Mouse (Mus musculus) embryo, embryonic 10 days (tissue): ENCODE measurements around the gene Lrp10.

Experiments used
- DNase-seq: peaks from one replicate; pipeline ENCODE4 v3.0.0-alpha.2; 2015; ENCODE audit warnings: low spot score

The Lrp10 gene

DNA sequence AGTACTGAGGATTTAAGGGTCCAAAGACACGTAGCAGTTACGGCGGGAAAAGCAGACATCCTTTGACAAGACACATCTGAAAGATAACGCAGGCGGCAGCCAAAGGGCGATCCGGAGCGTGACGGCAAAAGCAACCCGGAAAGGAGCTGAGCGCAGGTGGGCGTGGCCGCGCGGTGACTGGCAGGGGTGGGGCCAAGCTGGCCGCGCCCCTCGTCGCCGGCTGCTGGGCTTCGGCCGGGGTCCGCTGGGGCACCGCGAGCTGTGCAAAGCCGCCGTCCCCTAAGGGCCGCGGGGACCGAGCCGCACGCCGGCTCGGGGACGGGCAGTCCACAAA, at the start of gene Lrp10:
Gene Lrp10 (plus strand): TSS at position 179 of the 334 bp plus-strand sequence.
- DNase-seq, result peak; percentile 96

DNA sequence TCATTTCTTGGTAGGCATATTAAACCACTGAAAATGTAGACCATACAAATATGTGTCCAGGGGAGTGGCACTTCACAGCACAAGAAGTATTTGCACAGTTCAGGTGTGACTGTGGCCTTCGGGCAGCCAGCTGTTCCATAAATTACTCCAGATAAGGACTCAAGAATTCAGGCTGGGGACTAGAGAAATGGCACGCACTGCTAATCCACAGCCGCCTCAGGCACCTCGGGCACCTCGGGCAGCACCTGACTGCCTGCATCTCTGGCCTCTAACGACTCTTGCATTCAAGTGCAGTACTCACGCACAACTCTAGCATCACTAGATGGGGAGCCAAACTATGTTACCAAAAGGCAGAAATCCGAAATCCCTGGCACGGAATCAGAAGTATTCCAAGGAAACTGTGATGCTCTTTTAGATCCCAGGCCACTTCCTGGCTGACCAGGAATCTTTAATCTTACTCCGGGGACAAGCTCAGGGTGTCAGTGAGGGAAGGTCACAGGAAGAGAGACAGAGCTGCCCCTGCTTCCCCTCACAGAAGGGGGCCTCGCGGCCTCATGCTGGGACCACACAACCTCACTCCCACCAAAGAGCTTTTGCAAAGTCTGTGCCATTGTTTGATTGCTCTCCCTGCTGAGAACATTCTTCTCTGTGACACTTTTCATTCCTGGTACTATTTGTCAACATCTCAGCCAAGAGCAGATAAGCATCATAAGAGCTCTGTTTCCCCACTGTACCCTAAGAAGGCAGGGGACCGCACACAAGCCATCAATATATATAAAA, 48.5 kb upstream of the Lrp10 start:
- DNase-seq, result no peak

DNA sequence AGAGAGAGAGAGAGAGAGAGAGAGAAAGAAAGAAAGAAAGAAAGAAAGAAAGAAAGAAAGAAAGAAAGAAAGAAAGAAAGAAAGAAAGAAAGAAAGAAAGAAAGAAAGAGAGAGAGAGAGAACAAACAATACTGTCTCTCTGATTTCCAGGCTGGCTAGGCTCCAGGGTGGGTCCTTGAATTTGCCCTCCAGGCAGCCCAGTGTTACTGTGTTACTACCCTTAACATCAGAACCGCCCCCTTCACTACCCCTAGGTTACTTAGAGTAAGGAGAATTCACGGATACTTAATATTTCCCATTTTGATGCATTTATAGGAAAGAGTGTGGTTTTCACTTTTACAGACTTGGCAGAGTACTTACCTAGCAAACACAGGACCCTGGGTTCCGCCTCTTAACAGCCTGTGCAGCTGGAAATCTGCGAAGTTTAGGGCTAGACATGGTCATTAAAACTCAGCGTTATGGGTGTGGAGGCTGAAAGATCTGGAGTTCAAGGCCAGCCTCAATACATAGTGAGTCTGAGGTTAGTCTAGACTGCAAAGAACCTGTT, 47.6 kb upstream of the Lrp10 start:
- DNase-seq, result no peak

DNA sequence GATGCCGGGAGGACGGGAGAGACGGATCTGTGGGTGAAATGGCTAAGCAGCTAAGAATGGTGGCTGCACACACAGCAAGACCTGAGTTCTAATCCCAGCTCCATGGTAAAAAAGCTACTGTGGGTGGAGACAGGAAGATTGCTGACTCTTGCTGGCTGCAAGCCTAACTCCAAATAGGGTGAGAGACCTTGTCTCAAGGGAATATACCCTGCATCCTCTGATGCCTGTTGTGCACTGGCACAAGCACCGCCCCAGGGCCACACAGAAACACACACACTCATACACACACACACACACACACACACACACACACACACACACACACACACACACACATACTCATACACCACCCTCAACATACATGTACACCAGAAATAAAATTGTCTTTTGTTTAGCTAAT, 47.1 kb upstream of the Lrp10 start:
- no peak for DNase-seq

DNA sequence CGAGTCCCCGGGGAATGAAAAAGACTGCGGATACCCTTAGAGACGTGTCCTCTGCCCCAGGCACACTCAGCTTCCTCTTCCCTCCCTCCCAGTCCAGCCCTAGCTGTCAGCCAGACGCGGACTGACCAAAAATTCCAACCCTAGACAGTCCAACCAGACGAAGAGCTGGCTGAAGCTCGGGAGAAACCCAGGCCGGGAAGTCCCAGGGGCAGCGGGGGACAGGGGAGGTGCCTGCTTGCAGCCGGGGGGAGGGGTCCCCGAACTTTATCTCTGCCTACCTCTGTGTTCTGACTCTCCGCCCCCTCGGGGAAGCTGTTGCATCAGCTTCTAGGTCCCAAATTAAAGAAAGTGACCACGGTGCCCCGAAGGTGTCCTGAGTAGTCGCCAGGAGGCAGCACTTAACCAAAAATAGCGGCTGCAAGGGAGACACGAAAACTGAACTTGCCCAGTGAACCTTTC, 46.3 kb upstream of the Lrp10 start, which contains the start of gene Slc7a7:
Gene Slc7a7 (minus strand): TSS at position 158 of the 459 bp plus-strand sequence.
- DNase-seq, result peak; percentile 75

DNA sequence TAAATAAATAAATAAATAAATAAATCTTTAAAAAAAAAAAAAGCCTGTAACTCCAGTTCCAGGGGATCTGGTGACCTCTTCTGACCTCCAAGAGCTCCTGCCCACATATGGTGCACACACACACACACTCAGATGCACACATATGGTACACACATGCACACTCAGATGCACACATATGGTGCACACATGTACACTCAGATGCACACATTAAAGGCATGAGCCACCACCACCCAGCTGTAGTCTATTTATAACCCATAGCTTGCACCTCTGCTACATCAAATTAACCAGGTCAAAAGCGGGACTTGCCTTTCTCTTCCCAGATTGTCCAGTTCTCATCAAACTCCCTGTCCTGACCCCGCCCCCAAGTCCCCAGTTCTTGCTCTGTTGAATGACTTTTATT, 42.9 kb upstream of the Lrp10 start:
- DNase-seq, result peak; percentile 51

DNA sequence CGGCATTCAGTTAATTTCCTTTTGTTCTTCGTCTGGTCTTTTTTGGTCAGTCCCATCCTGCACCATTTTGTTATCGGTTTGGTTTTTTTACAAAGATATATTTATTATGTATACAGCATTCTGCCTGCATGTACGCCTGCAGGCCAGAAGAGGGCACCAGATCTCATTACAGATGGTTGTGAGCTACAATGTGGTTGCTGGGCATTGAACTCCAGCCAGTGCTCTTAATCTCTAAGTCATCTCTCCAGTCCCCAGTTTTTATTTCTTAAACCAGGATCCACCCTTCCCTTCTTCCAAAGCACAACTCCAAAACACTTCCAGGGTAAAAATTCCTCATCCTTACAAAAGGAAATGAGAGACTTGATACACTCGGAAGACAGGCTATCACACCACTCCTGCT, 40.5 kb upstream of the Lrp10 start:
- peak; percentile 60 for DNase-seq

DNA sequence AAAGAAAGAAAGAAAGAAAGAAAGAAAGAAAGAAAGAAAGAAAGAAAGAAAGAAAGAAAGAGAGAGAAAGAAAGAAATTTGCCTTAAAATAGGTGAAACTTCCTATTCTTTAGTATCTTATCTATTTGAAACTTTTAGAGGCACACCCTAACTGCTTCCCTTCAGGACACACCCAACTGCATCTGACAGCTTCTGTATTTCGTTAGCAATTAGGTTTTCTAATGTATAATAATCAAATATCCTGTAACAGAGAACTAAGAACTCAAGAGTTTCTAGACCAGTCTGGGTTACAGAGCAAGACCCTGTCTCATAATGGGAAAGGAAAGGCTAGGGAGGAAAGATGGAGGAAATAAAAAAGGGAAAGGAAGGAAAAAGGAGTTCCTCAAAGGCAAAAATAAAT, 39.3 kb upstream of the Lrp10 start:
- DNase-seq, result no peak

DNA sequence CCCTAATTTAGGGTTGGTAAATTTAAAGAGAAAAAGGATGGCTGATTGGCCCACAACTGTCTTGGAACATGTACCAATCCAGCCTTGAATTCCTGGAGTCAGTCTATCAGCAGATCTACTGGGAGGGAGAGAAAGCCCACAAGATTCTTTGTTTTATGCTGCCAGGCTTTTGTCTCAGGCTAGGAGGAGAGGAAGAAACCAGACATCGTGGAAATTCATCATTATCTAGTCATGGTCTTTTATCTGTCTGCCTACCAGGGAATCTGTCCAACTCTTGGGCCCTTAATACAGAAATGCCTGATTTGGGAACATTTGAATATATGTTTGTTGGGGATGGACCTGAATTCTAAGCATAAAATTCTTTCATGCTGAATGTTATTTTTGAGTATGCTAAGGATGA, 38.4 kb upstream of the Lrp10 start:
- no peak for DNase-seq

DNA sequence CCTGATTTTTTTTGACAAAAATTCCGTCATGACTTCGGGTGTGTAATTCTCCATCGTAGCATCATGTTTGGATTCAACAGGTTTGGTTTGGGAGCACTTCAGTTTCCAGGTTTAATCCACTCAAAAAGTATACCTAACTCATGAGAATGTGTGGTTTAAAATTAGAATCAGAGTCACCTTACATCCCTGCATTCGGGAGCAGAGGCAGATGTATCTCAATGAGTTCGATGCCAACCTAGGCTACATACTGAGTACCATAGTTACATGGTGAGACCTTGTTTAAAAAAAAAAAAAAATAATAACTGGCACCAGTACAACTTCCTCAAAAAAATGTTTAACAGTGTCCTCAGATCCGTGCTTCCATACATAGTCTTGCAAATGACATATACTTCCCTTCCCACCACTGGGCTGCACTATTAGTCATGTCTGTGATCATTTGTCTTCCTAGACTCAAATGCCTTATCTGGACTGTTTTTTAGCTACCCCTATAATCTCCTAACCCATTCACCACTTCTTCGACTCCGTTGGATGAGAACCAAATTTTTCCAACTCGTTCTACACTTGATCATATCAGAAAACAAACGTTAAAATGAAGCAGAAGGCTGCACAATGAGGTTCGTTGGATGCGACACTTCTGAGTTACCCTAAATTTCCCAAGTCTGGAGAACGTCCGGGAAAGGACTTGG, 37.8 kb upstream of the Lrp10 start:
- no peak for DNase-seq

DNA sequence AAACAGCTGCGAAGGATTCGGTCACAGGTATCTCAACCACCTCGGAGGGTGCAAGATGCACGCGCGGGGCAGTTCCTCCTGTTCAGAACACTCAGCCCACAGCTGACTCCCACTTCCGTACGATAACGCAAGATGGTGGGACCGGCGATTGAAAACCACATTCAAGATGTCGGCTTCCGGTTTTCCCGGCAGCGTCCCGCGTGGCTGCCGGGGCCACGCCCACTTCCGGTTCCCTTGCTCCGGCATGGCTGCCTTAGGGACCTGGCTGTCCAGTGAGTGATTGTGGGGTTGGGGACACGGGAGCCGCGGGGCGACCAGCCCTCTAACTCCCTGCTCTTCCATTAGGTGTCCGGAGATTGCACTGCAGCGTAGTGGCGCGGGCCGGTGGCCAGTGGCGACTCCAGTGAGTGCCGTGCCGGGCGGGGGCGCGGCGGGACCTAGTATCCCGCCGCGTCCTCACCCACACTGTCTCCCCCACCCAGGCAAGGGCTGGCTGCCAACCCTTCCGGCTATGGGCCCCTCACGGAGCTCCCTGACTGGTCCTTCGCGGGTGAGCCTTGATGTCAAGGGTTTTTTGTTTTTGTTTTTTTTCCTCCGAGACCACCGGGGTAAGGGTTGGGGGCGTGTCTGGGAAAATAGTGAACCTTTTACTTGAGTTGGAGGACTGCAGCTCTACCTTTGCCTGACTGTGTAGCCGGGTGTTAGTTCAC, 37.1 kb upstream of the Lrp10 start, which contains the start of gene Mrpl52:
Gene Mrpl52 (plus strand): TSS at position 221 of the 710 bp plus-strand sequence.
- peak; percentile 95 for DNase-seq

DNA sequence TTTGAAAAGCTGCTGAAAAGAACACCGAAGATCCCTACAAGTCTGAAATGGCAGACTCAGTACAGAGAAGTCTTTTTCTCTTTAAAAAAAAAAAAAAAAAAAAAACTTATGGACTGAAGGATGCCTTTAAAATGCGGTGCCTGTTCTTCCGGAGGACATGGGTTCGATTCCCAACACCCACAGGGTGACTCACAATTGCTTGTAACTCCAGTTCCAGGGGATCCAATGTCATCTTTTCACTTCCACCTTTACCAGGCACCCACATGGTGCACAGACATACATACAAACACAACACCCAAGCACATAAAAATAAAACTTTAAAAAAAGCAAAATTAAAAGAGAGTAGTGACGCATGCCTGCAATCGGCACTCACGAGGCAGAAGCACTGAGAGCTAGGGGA, 36.2 kb upstream of the Lrp10 start:
- DNase-seq, result no peak

DNA sequence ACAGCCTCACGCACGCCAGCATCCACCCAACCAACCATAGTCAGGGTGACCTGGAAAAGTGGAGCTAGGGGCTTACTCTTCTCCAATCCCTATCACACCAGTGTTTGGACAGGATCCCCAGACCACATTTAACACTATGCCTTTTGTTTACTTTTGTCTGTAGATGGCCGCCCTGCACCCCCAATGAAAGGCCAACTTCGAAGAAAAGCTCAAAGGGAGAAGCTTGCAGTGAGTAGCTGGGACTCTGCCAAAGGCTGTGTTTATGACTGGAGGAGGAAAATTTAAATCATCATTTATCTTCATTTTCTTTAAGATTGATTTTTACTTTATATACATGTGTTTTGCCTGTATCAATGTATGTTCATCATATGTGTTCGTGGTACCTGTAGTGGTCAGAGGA, 35.5 kb upstream of the Lrp10 start:
- no peak for DNase-seq

DNA sequence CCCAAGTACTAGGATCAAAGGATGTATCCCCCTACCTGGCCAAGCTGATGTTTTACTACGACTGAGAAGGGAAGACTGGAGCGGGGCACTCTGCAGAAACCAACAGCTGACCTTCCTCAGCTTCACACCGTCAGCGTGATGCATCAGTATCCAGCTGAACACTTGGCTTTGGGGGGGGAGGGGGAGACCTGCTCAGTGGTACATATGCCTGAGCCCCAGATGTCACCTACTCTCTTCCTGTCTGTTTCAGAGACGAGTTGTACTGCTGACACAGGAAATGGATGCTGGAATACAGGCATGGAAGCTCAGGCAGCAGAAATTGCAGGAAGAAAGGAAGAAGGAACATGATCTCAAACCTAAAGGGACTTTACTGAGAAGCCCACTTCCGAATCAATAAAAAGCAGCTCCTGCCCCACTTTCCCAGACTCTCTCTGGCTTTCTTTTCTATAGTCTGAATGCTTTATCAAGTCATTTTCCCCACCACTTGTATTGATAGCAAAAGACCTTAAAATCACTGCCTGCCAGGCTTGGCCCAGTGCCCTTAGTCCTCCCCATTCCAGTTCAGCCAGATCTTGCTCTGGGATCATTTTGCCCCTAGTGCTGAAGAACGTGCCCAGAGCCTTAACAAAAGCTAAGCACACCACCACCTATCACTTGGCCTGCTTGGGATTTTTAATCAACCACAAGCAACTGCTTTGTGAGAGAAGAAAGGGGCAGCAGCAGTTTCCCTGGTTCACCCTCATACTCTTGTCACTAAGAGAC, 34.4 kb upstream of the Lrp10 start:
- no peak for DNase-seq

DNA sequence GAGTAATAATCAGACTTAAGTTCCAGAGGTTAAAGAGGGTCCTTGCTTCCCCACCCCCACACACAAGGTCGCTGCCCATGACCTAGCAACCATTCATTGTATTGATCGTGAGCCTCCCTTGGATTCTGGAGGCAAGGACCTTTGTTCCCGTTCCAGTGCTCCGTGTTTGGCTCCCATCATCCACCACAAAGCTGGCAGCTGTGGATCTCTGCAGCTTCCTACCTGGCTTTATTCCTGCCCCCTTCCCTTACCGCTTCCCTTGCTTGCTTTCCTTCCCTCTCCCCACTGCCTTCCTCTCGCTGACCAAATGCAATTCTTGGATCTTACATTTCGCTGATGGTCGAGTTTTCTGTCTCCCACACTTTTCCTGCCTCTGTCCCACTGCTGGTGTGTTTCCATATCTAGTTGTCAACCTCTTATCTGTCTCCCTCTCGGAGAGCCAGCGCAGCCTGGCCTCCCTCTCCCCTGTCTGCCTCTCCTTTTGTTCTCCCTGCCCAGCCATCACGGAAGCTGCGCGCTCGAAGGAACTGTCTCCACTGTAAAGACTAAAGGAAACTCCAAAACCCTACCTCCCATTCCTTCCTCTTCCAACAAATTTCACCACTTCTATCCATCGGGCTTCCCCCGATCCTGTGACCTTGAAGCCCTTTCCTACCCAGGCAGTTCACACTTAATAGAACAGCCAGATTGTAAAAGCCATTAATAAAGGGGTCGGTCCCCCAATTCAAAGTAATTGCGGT, 33.4 kb upstream of the Lrp10 start:
- DNase-seq, result peak; percentile 66

DNA sequence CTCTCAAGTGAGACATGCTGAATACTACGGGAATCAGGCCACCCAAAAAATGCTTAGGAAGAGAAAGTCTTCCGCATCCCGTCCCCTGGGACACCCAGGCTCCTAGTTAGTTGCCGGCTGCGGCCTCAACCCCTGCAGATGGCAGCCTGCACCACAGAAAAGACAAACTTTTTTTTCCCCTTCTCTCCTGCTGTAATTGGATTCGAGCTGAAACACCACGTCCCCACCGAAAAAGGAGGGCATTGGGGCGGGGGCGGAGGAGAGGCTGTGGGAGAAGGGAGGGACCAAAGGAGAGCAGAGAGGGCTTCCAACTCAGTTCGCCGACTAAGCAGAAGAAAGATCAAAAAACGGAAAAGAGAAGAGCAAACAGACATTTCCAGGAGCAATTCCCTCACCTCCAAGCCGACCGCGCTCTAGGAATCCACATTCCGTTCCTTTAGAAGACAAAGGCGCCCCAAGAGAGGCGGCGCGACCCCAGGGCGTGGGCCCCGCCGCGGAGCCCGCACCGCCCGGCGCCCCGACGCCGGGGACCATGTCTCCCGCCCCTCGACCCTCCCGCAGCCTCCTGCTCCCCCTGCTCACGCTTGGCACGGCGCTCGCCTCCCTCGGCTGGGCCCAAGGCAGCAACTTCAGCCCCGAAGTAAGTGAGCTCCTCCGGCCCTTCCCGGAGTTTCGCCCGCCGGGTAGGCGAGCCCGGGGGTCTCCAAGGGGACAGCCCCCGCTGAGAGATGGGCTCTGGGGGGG, 32.4 kb upstream of the Lrp10 start, which contains the start of gene Mmp14:
Gene Mmp14 (plus strand): TSS at position 279 of the 744 bp plus-strand sequence.
- DNase-seq, result peak; percentile 78

DNA sequence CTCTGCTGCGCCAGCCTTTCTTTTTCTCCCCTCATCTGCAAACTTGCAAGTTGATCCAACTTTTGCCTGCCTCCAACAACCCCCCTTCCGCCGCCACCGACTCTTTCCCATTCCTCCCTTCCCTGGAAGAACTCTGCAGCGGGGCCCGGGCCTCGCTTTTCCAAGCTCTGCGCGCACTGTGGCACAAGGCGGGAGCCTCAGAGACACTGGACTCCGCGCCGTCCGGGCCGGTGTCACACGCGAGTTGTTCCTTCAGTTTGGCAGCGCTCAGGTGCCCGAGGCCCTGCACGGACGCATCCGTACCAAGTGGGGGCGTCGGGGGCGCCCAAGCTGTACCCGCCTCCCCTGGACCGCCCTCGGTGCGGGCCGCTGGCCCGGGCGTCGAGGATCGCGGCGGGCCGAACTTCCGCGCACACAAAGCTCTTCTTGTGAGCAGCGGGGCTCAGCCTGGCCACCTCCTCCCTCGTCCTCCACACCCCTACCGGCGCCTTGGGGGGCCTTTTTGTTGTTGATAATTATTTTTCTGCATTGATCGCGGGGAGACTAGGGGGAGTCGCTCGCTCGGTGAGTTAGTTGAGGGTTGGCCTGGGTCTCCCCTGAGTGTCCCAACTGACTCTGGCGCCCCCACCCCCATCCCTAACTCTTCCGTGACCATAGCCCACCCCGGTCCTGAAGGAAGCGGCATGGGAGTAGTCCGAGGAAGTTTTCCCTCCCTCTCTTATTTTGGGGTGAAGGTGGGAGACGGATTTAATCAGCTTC, 31.7 kb upstream of the Lrp10 start:
- peak; percentile 53 for DNase-seq

DNA sequence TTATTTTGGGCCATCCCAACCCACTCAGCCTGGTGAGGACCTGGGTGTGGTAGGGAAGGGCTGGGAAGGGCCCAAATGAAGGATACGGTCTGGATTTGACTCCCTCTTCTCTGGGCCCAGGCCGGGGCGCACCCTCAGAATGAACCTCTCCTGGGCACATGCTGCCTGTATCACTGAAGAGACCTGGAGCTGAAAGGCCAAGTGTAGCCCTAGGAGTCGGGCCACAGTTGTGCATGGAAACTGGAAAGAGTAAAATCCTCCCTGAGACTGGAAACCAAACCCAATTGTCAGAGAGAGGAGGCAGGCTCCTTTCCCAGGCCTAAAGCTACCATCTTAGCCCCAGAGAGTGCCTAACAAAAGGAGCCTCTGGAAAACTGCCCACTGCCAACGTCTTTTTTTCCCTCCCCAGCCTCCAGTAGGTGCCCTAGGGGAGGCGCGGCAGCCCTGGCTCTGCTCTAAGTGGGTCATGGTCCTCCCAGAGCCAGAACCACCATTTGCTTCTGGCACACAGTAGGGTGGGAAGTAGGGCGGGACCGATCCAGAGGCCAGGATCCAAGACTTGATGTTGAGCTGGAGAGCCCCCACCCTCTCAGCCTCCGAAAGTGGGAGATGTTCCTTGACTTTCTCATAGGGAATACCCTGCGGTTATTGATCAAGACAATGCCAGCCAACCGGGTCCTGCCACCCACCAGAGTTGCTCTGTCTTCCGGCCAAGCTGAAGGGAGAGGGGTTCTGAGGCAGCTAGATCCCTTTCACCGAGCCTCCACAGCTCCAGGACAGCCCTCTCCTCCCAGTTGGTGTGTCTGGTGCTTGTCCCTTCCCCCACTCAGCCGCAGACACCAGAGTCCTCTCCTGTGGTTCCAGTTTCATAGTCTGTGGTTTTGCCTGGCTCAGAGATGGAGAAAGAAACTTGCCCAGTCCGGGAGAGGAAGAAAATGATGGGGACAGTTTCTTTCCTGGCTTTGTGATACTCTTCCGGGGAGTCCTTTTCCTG, 30.8 kb upstream of the Lrp10 start:
- no peak for DNase-seq
